ENCODE assay signal across 8 mouse cellular contexts in genomic region chrX:106012559-106012958, GRCm38 (mm10). TPM values are rescaled to one million over a fixed set of nuclear protein-coding genes. Genes with fewer than 3 reads are reported as not detected.
A peak's percentile ranks its signal among the peaks of the same experiment; 100 is the strongest.
DNase-seq lines count a peak whose midpoint lies in the region; ATAC-seq and TF ChIP-seq lines count a peak whose summit lies in the region.

No protein-coding gene starts in this region.

- no peaks in the 10 kb centered on the region for H3K9me3 ChIP-seq in heart, embryonic 13.5 days
- H3K9me3 ChIP-seq in MEL (replicated peaks; ENCODE audit: insufficient read depth, low read length) = no peaks in the 10 kb centered on the region
- no peaks in the 10 kb centered on the region for H3K9me3 ChIP-seq in hindbrain, embryonic 11.5 days (ENCODE audit: control insufficient read depth, low read length)
- H3K9me3 ChIP-seq in midbrain, embryonic 14.5 days (ENCODE audit: control insufficient read depth, low read length) = no peaks in the 10 kb centered on the region

- TF ChIP-seq CTCF in MEL (IDR thresholded peaks at IDR 0.05 in 2 of 3, conservative IDR thresholded peaks at IDR 0.05 in 1 of 3; ENCODE audit: control insufficient read depth in 1 of 3, insufficient read depth in 1 of 3, low read depth in 2 of 3, low read length in 3 of 3, poor library complexity in 1 of 3, severe bottlenecking in 1 of 3) = no peak

- intact Hi-C loops in heart, postnatal 10 days (cut with DNase I) = loop anchor here (5.0 to 10.0 kb wide), 2 partner anchors 140 to 888 kb away; partner anchors contain the start of gene Magee1

- H3K79me2 ChIP-seq in MEL (ENCODE audit: control insufficient read depth, insufficient read depth, low read length, poor library complexity) = peaks cover 47% of the 10 kb centered on the region

- DNase-seq in heart, postnatal 10 days = no peak
- peak; percentile 46 for DNase-seq in MEL (ENCODE audit: low read depth, low spot score)
- no peak for DNase-seq in hindbrain, embryonic 11.5 days (ENCODE audit: low spot score)
- DNase-seq in midbrain, embryonic 14.5 days = no peak
- DNase-seq in yolk sac, embryonic 10.5 days (ENCODE audit: low spot score) = no peak
- no peak for DNase-seq in frontal cortex, postnatal 36 days (ENCODE audit: low spot score in 2 of 2)
- DNase-seq in spleen, postnatal 4 days (ENCODE audit: low spot score in 2 of 2) = no peak

- peak overlapping the region; percentile 72; the same call in 1 of the 2 replicates for H3K9ac ChIP-seq in heart, embryonic 13.5 days
- peak overlapping the region; percentile 85 for H3K9ac ChIP-seq in MEL (ENCODE audit: control insufficient read depth, low read depth, low read length, poor library complexity, severe bottlenecking)
- H3K9ac ChIP-seq in hindbrain, embryonic 11.5 days (ENCODE audit: low read depth, low read length) = no peak overlapping the region
- no peak overlapping the region; the same call in 1 of the 2 replicates for H3K9ac ChIP-seq in midbrain, embryonic 14.5 days (replicated peaks; ENCODE audit: low read length)

- no peak for TF ChIP-seq EP300 in MEL (IDR thresholded peaks at IDR 0.05; ENCODE audit: low read depth in 1 of 2, low read length in 2 of 2)

- H3K27me3 ChIP-seq in heart, embryonic 13.5 days (replicated peaks) = no peaks in the 10 kb centered on the region
- H3K27me3 ChIP-seq in MEL (ENCODE audit: control insufficient read depth in 1 of 2, insufficient read depth in 2 of 2, low read length in 2 of 2) = no peaks in the 10 kb centered on the region
- no peaks in the 10 kb centered on the region for H3K27me3 ChIP-seq in hindbrain, embryonic 11.5 days (ENCODE audit: control insufficient read depth, insufficient read depth, low read length)
- no peaks in the 10 kb centered on the region for H3K27me3 ChIP-seq in midbrain, embryonic 14.5 days (ENCODE audit: control insufficient read depth, insufficient read depth, low read length)

- TF ChIP-seq RAD21 in MEL (IDR thresholded peaks at IDR 0.05; ENCODE audit: low read depth, low read length) = no peak

- H3K4me2 ChIP-seq in heart, embryonic 13.5 days = peak overlapping the region; percentile 65
- H3K4me2 ChIP-seq in hindbrain, embryonic 11.5 days (replicated peaks; ENCODE audit: low read depth, low read length) = peak overlapping the region; percentile 8; the same call in 1 of the 2 replicates
- peak overlapping the region; percentile 45 for H3K4me2 ChIP-seq in midbrain, embryonic 14.5 days (ENCODE audit: low read length)

- WGBS in heart, embryonic 13.5 days = 68% methylated on average over 3 of the region's 3 CpGs
- 61% methylated on average over 3 of the region's 3 CpGs for WGBS in hindbrain, embryonic 11.5 days
- 66% methylated on average over 3 of the region's 3 CpGs for WGBS in midbrain, embryonic 14.5 days

- TF ChIP-seq POLR2A in MEL (IDR thresholded peaks at IDR 0.05; ENCODE audit: control insufficient read depth in 1 of 2, insufficient read depth in 1 of 2, low read depth in 1 of 2, low read length in 2 of 2, poor library complexity in 1 of 2) = no peak

- ATAC-seq in heart, embryonic 13.5 days (ENCODE audit: extremely low read depth, insufficient number of reproducible peaks, low FRiP score, low TSS enrichment) = no peak
- no peak for ATAC-seq in hindbrain, embryonic 11.5 days (ENCODE audit: low FRiP score)
- no peak for ATAC-seq in midbrain, embryonic 14.5 days (ENCODE audit: low FRiP score, low TSS enrichment)

- peak overlapping the region; percentile 82 for H3K27ac ChIP-seq in heart, embryonic 13.5 days (replicated peaks)
- H3K27ac ChIP-seq in MEL (ENCODE audit: control insufficient read depth, low read depth, low read length) = peak overlapping the region; percentile 95
- H3K27ac ChIP-seq in hindbrain, embryonic 11.5 days (ENCODE audit: low read depth, low read length) = no peak overlapping the region
- H3K27ac ChIP-seq in midbrain, embryonic 14.5 days (replicated peaks; ENCODE audit: low read depth, low read length) = peak overlapping the region; percentile 83

- H3K36me3 ChIP-seq in heart, embryonic 13.5 days = no peaks in the 10 kb centered on the region; the same call in 1 of the 2 replicates
- peaks cover 0 to 28% of the 10 kb centered on the region in 2 experiments; a peak in 2 of 4 replicates for H3K36me3 ChIP-seq in MEL (ENCODE audit: control insufficient read depth in 1 of 2, insufficient read depth in 2 of 2, low read length in 2 of 2)
- H3K36me3 ChIP-seq in hindbrain, embryonic 11.5 days (ENCODE audit: control insufficient read depth, insufficient read depth, low read length) = no peaks in the 10 kb centered on the region
- H3K36me3 ChIP-seq in midbrain, embryonic 14.5 days (ENCODE audit: control insufficient read depth, insufficient read depth, low read length) = no peaks in the 10 kb centered on the region

- peaks cover 17% of the 10 kb centered on the region for H3K4me1 ChIP-seq in heart, embryonic 13.5 days
- H3K4me1 ChIP-seq in MEL (ENCODE audit: control insufficient read depth in 1 of 2, insufficient read depth in 2 of 2, low read length in 2 of 2) = peaks cover 3 to 13% of the 10 kb centered on the region in 2 experiments; a peak in 3 of 4 replicates
- no peaks in the 10 kb centered on the region for H3K4me1 ChIP-seq in hindbrain, embryonic 11.5 days (replicated peaks; ENCODE audit: control insufficient read depth, insufficient read depth, low read length)
- no peaks in the 10 kb centered on the region for H3K4me1 ChIP-seq in midbrain, embryonic 14.5 days (ENCODE audit: control insufficient read depth, insufficient read depth, low read length)

- peak overlapping the region; percentile 39 for H3K4me3 ChIP-seq in heart, embryonic 13.5 days
- H3K4me3 ChIP-seq in MEL (ENCODE audit: control insufficient read depth in 1 of 2, insufficient read depth in 1 of 2, low read depth in 2 of 2, low read length in 2 of 2) = peak overlapping the region; percentile 70 to 71
- no peak overlapping the region; the same call in 1 of the 2 replicates for H3K4me3 ChIP-seq in hindbrain, embryonic 11.5 days (ENCODE audit: low read depth, low read length)
- H3K4me3 ChIP-seq in midbrain, embryonic 14.5 days (replicated peaks; ENCODE audit: low read depth, low read length) = peak overlapping the region; percentile 50

TF ChIP-seq in MEL, 35 proteins besides CTCF, POLR2A, EP300 and RAD21:
- TF ChIP-seq TAL1 (IDR thresholded peaks at IDR 0.05; ENCODE audit: low read length) = no peak
- TF ChIP-seq NELFE (IDR thresholded peaks at IDR 0.05; ENCODE audit: low read depth, low read length) = no peak
- no peak for TF ChIP-seq NRF1 (IDR thresholded peaks at IDR 0.05; ENCODE audit: insufficient read depth, low read depth, low read length, poor library complexity, severe bottlenecking)
- TF ChIP-seq BHLHE40 (IDR thresholded peaks at IDR 0.05; ENCODE audit: borderline replicate concordance, low read depth, low read length) = no peak
- no peak for TF ChIP-seq UBTF (IDR thresholded peaks at IDR 0.05; ENCODE audit: borderline replicate concordance, insufficient read depth, low read depth, low read length)
- no peak for TF ChIP-seq TBP (IDR thresholded peaks at IDR 0.05; ENCODE audit: low read depth, low read length)
- no peak for TF ChIP-seq GABPA (IDR thresholded peaks at IDR 0.05; ENCODE audit: low read depth, low read length)
- TF ChIP-seq GATA1 (IDR thresholded peaks at IDR 0.05; ENCODE audit: low read depth, low read length) = no peak
- no peak for TF ChIP-seq USF2 (IDR thresholded peaks at IDR 0.05; ENCODE audit: borderline replicate concordance in 1 of 2, insufficient read depth in 1 of 2, low read depth in 1 of 2, low read length in 2 of 2)
- TF ChIP-seq CHD1 (IDR thresholded peaks at IDR 0.05; ENCODE audit: low read depth, low read length) = no peak
- no peak for TF ChIP-seq RCOR1 (IDR thresholded peaks at IDR 0.05; ENCODE audit: low read depth, low read length)
- no peak for TF ChIP-seq E2F4 (IDR thresholded peaks at IDR 0.05; ENCODE audit: borderline replicate concordance, low read depth, low read length)

RNA-seq across cellular contexts. Expression of gene Magt1, which starts 0.9 kb away (rescaled TPM):
- polyA plus RNA-seq in heart, embryonic 13.5 days (2015; fragmentation: Nextera tagmentation; extraction: Ambion mirVana) = 44.4 and 48.7 TPM in 2 replicates
- total RNA-seq in heart, postnatal 10 days (2021) = 10 to 100 TPM; 40.7 to 46.4 TPM
- 34.9 and 36.2 TPM in 2 replicates for total RNA-seq in MEL (2012; rRNA removed)
- 10 to 100 TPM in 1 of 2 experiments, not detected in 1; 34.3 TPM for polyA plus RNA-seq in MEL (2012; ENCODE audit: insufficient read depth in 1 of 2, insufficient read length in 2 of 2, low read depth in 1 of 2, low replicate concordance in 2 of 2, missing spikeins in 1 of 2)
- 47.1 and 55.7 TPM in 2 replicates for polyA plus RNA-seq in hindbrain, embryonic 11.5 days (2014; fragmentation: Nextera tagmentation; extraction: Ambion mirVana)
- 15.6 and 23.4 TPM in 2 replicates for polyA plus RNA-seq in midbrain, embryonic 14.5 days (2014; fragmentation: Nextera tagmentation; extraction: Ambion mirVana)

RNA-seq across cellular contexts. Expression of gene Cox7b, which starts 2.9 kb away (rescaled TPM):
- polyA plus RNA-seq in heart, embryonic 13.5 days (2015; fragmentation: Nextera tagmentation; extraction: Ambion mirVana) = 770 and 864 TPM in 2 replicates
- total RNA-seq in heart, postnatal 10 days (2021) = 1,000 to 10,000 TPM; 1,383 to 1,437 TPM
- total RNA-seq in MEL (2012; rRNA removed) = 245 and 268 TPM in 2 replicates
- 1,000 to 10,000 TPM in 1 of 2 experiments, 100 to 1,000 TPM in 1; 721 to 1,065 TPM for polyA plus RNA-seq in MEL (2012; ENCODE audit: insufficient read depth in 1 of 2, insufficient read length in 2 of 2, low read depth in 1 of 2, low replicate concordance in 2 of 2, missing spikeins in 1 of 2)
- polyA plus RNA-seq in hindbrain, embryonic 11.5 days (2014; fragmentation: Nextera tagmentation; extraction: Ambion mirVana) = 291 and 309 TPM in 2 replicates
- polyA plus RNA-seq in midbrain, embryonic 14.5 days (2014; fragmentation: Nextera tagmentation; extraction: Ambion mirVana) = 348 and 453 TPM in 2 replicates

RNA-seq across cellular contexts. Expression of gene Atp7a, which starts 14.5 kb away (rescaled TPM):
- 11.7 and 13.4 TPM in 2 replicates for polyA plus RNA-seq in heart, embryonic 13.5 days (2015; fragmentation: Nextera tagmentation; extraction: Ambion mirVana)
- total RNA-seq in heart, postnatal 10 days (2021) = 10 to 100 TPM; 12.5 to 13.5 TPM
- total RNA-seq in MEL (2012; rRNA removed) = 2.2 and 2.6 TPM in 2 replicates
- polyA plus RNA-seq in MEL (2012; ENCODE audit: insufficient read depth in 1 of 2, insufficient read length in 2 of 2, low read depth in 1 of 2, low replicate concordance in 2 of 2, missing spikeins in 1 of 2) = 1 to 10 TPM in 1 of 2 experiments, not detected in 1; 1.7 TPM
- 25.3 and 28.0 TPM in 2 replicates for polyA plus RNA-seq in hindbrain, embryonic 11.5 days (2014; fragmentation: Nextera tagmentation; extraction: Ambion mirVana)
- polyA plus RNA-seq in midbrain, embryonic 14.5 days (2014; fragmentation: Nextera tagmentation; extraction: Ambion mirVana) = 8.3 and 21.2 TPM in 2 replicates

Comparison
In these comparisons a context has a peak if more than half of its experiments do, and no peak if none do; other contexts are left out.
1. H3K4me2 ChIP-seq: peak in every context shown above with its lines; median percentile 65 in heart, embryonic 13.5 days; 45 in midbrain, embryonic 14.5 days; 8 in hindbrain, embryonic 11.5 days.
2. H3K9ac ChIP-seq: peak in heart, embryonic 13.5 days (single experiment) and MEL (single experiment); none in hindbrain, embryonic 11.5 days (single experiment) and midbrain, embryonic 14.5 days (single experiment).